Mouse (Mus musculus): ENCODE data around the gene B4galt7. TPM values are rescaled to one million over a fixed set of nuclear protein-coding genes. Genes with fewer than 3 reads are reported as not detected.
"Not testable (repeated sequence)": the region's sequence is repeated elsewhere in the genome, so short reads cannot be mapped to it uniquely, and the experiment has no call there.

B4galt7 gene
- total RNA-seq (2021): 10 to 100 TPM; 11.7 to 14.9 TPM
- long read RNA-seq, experiment 1, transcript B4galt7-201 (6 exons, 2,130 nt): major isoform, 25 of 35 reads
- long read RNA-seq, experiment 1, partial matches to known transcripts: 5 of 35 reads
- long read RNA-seq, experiment 1, other reads (novel, unspliced or antisense): 5 of 35 reads
- long read RNA-seq, experiment 2, transcript B4galt7-201 (6 exons, 2,130 nt): major isoform, 12 of 19 reads
- long read RNA-seq, experiment 2, partial matches to known transcripts: 1 of 19 reads
- long read RNA-seq, experiment 2, other reads (novel, unspliced or antisense): 6 of 19 reads

- DNase-seq: peak; percentile 96
These were observed at the start of gene B4galt7 for GRCm38 (mm10) chr13:55599566-55600540. Gene B4galt7 (plus strand): TSS chr13:55599896.

GRCm38 (mm10) chr13:55555921-55556320 is 43.8 kb upstream of the B4galt7 start:
- no peak for DNase-seq

- DNase-seq: no peak
These were observed 42.2 kb upstream of the B4galt7 start for GRCm38 (mm10) chr13:55557499-55557898.

- no peak for DNase-seq
These were observed 36.3 kb upstream of the B4galt7 start for GRCm38 (mm10) chr13:55563266-55563879.

- no peak for DNase-seq
These were observed 32.7 kb upstream of the B4galt7 start for GRCm38 (mm10) chr13:55567001-55567400.

- no peak for DNase-seq
These were observed 31.7 kb upstream of the B4galt7 start for GRCm38 (mm10) chr13:55567949-55568348.

- not testable (repeated sequence) for DNase-seq
These were observed 31.2 kb upstream of the B4galt7 start for GRCm38 (mm10) chr13:55568524-55568923.

GRCm38 (mm10) chr13:55569726-55570285 is 29.9 kb upstream of the B4galt7 start:
- peak; percentile 28 for DNase-seq

GRCm38 (mm10) chr13:55570286-55570973 is 29.3 kb upstream of the B4galt7 start:
- DNase-seq: peak; percentile 64

- DNase-seq: peak; percentile 97
These were observed 28.5 kb upstream of the B4galt7 start, which contains the start of gene Fam193b for GRCm38 (mm10) chr13:55571027-55571751. Gene Fam193b (minus strand): TSS chr13:55571120.

GRCm38 (mm10) chr13:55571977-55572376 is 27.7 kb upstream of the B4galt7 start:
- DNase-seq: no peak

GRCm38 (mm10) chr13:55573432-55573831 is 26.3 kb upstream of the B4galt7 start, which contains the start of gene Tmed9:
Gene Tmed9 (plus strand): TSS chr13:55573732.
- DNase-seq: no peak

GRCm38 (mm10) chr13:55574321-55574720 is 25.4 kb upstream of the B4galt7 start:
- DNase-seq: no peak

GRCm38 (mm10) chr13:55575932-55576331 is 23.8 kb upstream of the B4galt7 start:
- no peak for DNase-seq

GRCm38 (mm10) chr13:55576872-55577271 is 22.8 kb upstream of the B4galt7 start:
- DNase-seq: not testable (repeated sequence)

GRCm38 (mm10) chr13:55578086-55578485 is 21.6 kb upstream of the B4galt7 start:
- no peak for DNase-seq

GRCm38 (mm10) chr13:55591961-55592490 is 7.7 kb upstream of the B4galt7 start:
- no peak for DNase-seq

- peak; percentile 98 for DNase-seq
These were observed 7.0 kb upstream of the B4galt7 start for GRCm38 (mm10) chr13:55592512-55593253.

GRCm38 (mm10) chr13:55593254-55593747 is 6.4 kb upstream of the B4galt7 start:
- no peak for DNase-seq

- DNase-seq: peak; percentile 69
These were observed 4.3 kb upstream of the B4galt7 start for GRCm38 (mm10) chr13:55595375-55595774.

Measured in adrenal gland, postnatal 10 days (tissue).